Mouse (Mus musculus) C2C12 (cell line): ENCODE data around the gene Mbnl2.

Experiments used
- CEBPB ChIP-seq: IDR thresholded peaks from one replicate; pipeline ENCODE4 v1.6.1; 2011; ENCODE audit warnings: low read depth, mild to moderate bottlenecking, control low read depth, moderate library complexity
- CTCF ChIP-seq: IDR thresholded peaks from one replicate; pipeline ENCODE4 v1.5.1; 2011; ENCODE audit not compliant: control insufficient read depth, insufficient read depth, insufficient read length
- MAX ChIP-seq: IDR thresholded peaks from one replicate; pipeline ENCODE4 v1.6.1; 2011; ENCODE audit warnings: mild to moderate bottlenecking, control low read depth
- MYOD1 ChIP-seq: IDR thresholded peaks from one replicate; pipeline ENCODE4 v1.6.1; 2011; ENCODE audit warnings: low read depth; ENCODE audit not compliant: control insufficient read depth, insufficient read length
- MYOG ChIP-seq: IDR thresholded peaks from one replicate; pipeline ENCODE4 v1.6.1; 2011; ENCODE audit not compliant: control insufficient read depth, insufficient read length; ENCODE audit errors: extremely low read depth

GRCm38 (mm10) chr14:120265886-120266285, 9.6 kb upstream of the Mbnl2 start:
- no peak for TF ChIP-seq MYOD1
- TF ChIP-seq CTCF = no peak
- TF ChIP-seq MYOG = no peak
- no peak for TF ChIP-seq MAX
- no peak for TF ChIP-seq CEBPB
